Mouse (Mus musculus): ENCODE measurements around the gene Mtss1l.

Gene Mtss1l

DNA sequence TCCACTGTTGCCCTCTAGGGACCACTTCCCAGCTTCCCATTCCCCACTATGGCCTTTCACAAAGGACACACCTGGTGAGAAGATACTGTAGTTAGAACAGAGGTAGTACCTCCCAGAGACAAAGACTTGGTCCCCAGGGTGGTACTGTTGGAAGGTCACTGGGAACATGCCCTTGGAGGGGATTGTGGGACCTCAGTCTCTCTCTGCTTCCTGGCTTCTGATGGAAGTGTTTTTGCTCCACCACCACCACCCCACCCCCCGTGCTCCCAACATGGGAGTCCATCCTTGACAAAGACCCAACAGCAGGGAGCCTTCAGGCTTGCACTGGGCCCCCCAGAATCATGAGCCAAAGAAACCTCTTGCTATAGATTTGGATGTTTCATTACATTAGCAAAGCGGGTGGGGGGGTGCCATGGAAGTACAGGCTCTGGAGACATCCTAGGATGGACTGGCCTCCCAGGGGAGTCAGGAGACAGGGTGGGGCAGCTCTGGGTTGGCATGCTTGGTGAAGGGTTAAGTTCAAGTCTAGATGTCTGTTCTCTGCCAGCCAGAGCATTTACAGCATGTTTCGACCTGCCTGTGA lies 14.9 kb upstream of the Mtss1l start:
- DNase-seq (ENCODE audit: low spot score in 2 of 2) = no peak

DNA sequence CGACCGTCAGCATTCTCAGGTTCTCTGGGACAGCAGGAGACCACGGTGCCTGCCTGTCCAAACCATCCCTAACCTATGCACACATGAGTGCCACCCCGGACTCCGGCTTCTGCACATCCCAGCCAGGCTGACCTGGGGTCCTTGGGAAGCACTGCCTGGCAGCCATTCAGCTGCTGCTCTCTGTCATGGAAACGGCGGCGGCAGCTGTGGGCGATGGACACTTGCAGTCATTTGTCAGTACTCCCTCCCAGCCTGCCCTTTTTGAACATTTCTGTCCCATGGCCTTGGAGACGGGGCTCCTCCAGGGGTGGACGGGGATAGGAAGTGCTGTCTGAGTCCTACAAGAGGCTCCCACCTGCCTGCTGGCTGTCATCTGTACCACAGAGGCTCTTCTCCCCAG lies 12.8 kb upstream of the Mtss1l start:
- DNase-seq (ENCODE audit: low spot score in 2 of 2) = no peak

DNA sequence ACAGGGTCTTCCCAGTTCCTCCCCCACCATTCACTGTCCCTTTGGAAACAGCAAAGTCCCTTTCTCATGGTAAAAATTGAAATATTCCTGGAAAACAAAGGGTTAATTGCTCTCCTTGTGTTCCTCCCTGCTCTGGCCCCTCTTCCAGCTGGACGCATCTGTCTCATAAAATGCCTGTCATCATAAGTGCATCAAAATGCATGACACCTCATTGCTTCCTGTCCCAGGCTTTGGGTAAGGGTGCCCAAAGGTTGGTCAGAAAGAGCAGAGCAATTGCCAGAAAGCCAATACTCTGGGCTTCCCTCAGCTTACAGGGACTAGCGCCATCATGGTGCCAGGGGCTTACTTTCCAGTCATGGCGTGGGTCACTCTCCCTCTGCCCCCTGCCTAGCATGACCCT lies 10.7 kb upstream of the Mtss1l start:
- DNase-seq (ENCODE audit: low spot score in 2 of 2) = no peak

DNA sequence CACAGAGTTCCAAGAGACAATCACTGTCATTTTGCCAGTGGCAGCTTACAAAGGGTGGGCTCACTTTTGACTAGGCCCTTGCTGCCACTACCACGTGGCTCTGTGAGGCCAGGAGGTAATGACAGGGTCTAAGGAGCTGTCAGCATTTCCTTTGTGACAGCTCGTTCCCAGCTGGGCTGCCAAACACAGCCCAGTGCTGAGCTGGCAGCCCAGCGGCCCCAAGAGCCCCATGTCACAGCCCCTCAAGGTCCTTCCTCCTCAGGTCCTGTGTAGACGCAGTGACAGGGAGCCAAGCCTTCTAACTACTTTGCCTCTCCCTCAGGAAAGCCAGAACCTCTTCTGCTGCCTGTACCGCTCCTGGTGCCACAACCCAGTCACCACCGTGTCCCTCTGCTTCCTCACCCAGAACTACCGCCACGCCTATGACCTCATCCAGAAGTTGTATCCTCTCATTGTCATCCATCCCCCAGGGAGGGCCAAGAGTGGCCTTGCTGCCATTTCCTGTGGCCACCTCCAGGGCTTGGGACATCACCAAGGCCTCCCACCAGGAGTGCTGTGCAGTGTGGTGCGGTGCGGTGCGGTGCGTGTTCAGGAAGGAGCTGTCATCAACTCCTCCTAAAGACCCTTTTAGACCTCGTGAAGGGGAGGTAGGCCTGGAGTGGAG lies 9.9 kb upstream of the Mtss1l start:
- DNase-seq (ENCODE audit: low spot score in 2 of 2) = no peak

DNA sequence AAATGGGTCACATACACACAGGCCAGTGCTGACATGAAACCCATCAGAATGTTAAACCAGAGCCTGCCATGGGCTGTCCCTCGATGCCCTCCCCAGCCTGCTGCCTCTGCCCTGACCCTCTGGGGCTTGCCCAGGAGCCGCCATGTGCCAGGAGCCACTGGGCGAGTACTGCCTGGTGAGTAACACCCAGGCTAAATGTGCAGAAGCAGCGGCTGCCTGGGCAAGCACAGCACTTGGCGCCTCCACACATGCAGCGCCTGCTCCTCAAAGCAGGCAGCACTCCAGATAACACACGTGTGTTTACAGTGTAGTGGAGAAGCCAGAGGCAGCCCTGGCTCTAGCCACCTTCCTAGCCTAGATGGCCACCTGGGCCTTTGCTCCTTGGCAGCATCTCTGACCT lies 8.2 kb upstream of the Mtss1l start:
- peak in 1 of 2 experiments; percentile 8 for DNase-seq (ENCODE audit: low spot score in 2 of 2)

DNA sequence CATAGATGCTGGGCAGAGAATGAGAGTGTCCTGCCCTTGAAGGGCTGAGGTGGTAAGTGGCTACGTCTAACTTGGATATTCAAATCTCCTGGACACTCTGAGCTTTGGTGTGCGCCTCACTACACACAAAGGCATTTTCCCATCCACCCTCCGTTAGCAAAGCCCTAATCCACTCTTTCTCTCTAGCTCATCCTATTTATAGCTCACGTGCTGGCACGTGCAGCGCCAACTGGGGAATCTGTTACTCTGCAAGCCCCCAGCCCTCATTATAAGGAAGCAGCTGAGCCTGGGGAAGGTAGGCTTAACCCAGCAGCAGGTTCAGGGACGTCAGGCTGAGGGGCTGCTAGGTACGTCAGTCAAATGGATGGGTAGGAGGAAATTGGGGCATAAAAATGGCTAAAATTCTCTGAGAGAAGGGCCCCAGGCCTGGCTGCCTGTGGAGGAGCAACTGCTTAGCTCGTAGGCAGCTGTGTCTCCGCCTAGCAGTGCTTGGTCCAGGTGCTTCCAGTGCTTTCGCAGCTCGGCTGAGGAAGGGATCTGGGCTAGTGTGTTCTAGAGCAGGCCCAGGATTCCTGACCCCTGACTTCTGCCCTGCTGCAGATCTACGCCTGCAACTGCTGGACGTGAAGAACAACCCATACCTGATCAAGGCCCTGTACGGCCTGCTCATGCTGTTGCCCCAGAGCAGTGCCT lies 6.3 kb upstream of the Mtss1l start:
- no peak for DNase-seq (ENCODE audit: low spot score in 2 of 2)

DNA sequence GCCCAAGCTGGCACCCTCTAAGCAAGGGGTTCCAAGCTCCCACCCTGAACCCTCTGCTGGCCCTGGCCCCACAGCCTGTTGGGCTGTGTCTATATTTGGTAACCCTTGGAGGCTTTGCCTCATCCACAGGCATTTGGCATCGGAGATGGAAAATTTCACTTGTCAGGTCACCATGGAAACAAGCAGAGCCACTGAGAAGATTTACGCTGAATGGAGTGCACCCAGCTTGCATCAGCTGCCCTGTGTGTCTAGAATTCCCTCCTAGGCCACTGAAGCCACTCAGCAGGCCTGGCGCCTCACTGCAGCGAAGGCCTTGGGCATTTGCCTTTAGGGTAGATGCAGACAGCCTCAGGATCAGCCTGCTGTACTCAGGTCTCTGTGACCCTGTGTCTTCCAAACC lies 5.2 kb upstream of the Mtss1l start:
- DNase-seq (ENCODE audit: low spot score in 2 of 2) = peak in 1 of 2 experiments; percentile 53

DNA sequence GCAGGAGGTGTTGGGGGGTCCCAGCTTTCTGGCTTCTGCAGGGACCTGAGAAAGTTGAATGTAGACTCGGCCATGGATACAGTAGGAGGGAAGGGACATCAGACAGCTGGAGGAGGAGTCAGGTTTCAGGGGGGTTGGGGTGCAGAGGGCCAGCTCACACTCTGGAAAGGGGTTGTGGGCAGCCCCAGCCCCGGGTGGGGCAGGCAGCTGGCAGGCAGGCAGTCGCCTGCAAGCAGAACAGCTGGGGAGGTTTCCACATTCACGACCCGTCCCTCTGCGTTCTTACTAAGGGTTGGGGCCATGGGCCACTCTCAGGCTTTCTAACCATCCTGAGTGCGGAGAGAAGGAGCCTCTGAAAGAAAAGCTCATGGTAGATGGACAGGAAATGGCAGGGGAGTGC lies 4.1 kb upstream of the Mtss1l start:
- no peak for DNase-seq (ENCODE audit: low spot score in 2 of 2)

DNA sequence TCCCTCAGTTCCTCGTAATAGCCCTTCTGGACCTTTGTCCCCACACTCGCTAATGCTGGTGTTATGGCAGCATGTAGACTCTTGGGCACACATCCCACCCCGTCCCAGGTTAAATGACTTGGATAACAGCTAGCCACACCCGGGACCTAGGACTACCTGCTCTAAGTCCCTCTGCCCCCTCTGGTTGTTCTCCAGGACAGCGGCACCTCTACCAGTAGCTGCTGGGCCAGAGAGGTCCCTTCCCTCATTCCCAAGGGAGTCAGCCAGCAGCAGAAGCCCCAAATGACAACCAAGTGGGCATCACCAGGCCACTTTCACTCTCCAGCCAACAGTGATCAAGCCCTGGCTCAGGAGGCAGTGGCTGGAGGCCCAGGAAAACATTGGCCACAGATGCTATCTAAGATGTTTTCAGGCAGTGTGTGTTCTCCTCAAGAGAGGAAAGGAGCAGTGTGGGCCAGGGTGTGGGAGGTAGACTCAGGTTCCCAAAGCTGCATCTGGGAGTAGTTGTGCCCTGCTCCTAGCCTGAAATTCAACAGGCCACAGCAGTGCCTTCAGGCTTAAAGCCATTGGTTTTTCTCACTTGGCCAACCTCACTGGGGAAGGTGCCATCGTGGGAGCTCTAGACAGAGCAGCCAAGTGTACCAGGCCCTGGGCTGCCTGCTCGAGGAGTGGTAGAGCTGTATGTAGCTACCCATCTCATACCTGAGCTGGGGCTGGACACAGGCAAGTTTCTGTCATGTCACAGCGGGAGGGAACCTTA lies 2.9 kb upstream of the Mtss1l start:
- DNase-seq (ENCODE audit: low spot score in 2 of 2) = no peak

DNA sequence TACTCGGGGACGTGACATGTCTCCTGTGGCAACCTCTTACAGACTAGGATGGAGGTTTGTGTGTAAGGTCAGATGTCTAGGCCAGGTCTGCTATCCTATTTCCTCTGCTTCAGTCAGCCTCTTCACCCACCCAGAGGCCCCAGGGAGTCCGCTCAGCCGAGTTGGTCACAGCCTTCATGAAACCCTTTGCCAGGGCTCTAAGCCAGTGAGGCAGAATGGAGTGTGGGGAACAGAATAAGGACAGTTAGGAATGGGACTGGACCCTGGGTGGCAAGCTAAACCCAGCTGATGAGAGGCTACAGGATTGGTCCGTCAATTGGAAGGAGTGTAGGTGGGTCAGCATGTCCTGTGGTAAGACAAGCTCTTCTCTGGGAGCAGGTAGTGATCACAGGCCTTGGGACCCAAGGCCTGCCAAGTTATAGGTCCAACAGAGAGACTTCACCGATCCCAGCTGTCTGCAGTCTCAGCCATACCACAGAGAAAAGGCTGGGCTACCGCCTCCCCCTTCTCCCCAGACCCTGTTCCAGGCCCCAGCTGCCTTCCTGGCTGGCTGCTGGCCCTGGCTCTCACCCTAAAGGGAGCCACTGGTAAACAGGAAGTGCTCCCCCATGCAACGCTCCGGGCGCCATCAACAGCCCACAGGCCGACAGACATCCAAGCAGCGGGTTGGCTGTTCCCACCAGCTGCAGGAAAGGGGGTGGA lies 2.2 kb upstream of the Mtss1l start:
- no peak for DNase-seq (ENCODE audit: low spot score in 2 of 2)

DNA sequence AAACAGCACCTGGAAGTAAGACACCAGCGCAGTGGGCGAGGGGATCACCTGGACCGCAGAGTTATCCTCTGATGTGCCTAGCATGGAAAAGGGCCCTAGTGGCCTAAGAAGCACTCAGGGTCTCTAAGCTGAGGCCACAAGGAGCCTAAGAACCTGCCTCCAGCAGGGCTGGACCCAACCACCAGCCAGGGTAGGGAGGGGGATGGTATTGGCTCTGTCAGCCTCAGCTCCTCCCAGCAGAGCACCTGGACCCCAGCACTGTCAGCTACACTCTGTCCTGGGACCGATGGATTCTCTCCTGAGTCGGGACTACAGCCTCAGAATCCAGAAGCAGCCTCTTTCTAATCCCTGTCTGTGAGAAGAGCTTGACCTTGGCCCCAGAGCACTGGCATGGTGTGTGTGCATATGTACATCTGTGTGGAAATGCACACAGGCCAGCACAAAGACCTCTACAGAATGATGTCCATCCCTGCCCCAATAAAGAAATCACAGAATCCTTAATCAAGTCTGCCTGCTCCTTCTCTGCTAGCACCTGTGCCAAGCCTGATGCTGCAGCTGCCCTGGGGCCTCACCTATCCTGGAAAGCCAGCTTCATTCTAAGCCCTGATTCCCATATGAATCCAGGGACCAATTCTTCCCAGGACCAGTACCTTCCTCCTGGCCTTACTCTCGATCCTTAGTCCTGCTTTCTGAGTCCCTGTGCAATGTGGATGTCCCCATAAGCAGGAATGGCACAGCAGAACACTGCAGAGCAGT lies 1.2 kb upstream of the Mtss1l start:
- no peak for DNase-seq (ENCODE audit: low spot score in 2 of 2)

DNA sequence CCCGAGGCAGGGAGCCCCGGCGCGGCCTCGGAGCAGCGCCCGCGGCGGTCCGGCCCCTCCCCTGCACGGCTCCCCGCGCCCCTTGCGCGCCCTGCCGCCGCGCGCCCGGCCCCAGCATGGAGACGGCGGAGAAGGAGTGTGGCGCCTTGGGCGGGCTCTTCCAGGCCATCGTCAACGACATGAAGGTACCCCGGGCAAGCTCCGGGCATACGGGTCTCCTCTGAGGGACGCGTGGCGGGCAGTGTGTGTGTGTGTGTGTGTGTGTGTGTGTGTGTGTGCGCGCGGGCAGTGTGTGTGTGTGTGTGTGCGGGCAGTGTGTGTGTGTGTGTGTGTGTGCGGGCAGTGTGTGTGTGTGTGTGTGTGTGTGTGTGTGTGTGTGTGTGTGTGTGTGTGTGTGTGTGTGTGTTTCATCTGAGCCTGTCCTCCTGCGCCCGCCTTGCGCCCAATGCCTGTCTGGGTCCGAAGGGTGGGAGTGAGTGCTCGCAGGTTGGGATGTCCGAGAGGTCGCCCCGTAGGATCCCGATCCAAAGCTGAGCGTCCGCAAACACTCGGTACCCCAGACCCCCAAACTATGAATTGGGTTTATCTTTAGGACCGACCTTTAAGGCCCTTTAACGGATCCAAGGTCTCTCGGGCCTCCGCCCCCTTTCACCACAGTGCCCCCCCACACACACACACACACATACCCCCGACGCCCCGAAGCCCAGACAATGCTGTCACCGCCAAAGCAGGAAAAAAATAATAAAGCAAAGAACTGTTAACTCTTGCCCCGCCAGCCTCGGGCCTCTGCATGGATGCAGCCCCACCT lies 534 bp downstream of the Mtss1l start:
- no peak for DNase-seq (ENCODE audit: low spot score in 2 of 2)

DNA sequence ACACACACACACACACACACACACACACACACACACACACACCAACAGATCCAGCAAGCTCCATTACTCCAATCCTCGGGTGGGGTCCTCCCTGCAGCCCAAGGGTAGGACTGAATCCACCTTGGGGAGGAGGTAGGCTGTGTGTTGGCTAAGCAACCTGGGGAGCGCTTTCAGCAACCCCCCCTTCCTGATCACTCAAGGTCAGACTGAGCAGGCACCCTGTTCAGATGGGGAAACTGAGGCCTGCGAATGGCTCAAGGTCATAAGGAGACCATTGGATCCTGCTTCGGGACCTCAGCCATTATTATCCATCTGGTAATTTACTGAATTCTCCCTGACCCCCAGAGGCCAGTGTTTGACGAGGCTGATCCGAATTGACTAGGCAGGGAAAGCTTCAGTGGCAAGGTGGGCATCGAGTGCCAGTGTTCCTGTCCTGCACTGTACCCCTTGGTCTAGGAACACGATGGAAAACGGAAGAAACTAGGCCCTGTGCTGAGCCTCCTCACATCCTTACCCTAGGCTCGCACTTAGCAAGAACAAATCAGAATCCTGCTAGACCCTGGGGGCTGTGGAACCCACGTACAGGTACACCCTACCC lies 1.2 kb downstream of the Mtss1l start:
- no peak for DNase-seq (ENCODE audit: low spot score in 2 of 2)

DNA sequence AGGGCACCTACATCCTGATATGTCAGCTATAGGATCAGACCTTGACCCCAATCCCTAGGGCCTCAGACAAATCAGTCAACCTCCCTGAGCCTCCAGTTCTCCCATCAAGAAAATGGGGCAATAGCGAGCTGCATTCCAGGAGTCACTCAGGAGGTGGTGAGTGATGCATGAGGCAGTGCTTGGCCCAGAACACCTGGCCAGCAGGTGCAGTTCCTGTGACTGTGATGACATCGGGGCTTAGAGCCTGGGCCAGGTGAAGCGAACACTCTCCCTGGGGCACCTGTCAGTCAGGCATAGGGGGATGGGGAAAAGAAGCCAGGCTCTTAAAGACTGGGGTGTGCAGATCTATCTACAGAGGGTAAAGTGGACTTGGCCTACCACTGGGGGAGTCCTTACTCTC lies 3.2 kb downstream of the Mtss1l start:
- no peak for DNase-seq (ENCODE audit: low spot score in 2 of 2)

DNA sequence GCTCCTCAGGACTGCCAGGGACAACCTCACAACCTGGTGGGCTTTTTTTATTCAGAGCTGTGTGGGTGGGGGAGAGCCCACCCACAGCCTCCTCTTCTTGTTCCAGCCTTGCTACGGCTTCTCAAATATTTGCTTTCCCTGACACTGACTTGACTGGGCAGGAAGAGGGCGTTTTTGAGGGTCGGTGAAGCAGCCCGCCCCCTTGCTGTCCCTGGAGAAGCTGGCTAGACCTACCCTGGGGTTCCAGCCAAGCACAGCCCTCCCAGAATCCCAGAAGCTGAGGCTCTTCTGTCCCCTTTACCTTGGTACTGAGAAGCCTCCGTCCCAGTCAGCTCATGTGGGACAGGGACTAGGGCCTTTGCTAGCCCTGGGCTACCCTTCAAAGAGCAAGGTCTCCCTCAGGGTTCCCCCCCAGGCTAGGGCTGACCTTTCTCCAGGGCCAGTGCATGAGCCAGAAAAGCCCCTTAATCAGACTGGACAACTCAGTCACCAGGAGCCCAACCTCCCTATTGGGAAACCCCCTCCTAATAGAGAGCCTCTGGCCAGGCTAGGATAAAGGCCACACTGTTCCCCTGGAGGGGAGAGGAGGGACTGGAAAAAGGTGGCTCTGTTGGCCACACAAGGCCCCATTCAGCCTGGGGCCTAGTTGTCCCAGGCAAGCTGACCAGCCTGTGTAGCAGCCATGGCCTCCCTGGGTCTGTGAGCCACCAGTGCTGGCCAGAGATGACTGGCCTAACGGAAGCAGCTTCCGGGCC lies 4.0 kb downstream of the Mtss1l start:
- no peak for DNase-seq (ENCODE audit: low spot score in 2 of 2)

DNA sequence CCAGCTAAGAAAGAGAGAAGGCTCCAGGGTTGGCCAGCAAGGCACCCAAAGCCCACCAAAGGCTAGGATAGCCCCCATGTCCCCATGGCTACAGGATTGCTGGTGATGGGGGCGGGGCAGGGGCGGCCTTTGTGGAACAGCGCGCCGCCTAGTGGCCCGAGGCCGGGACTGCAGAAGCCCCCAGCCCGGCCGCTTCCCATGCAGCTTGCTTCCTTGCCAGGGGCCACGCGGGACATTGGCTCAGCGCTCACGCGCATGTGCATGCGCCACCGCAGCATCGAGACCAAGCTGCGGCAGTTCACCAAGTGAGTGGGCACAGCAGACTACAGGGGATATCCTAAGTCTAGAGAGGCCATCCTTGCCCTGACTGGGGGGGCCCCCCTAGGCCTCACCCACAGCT lies 5.6 kb downstream of the Mtss1l start:
- peak; percentile 55 to 56 for DNase-seq (ENCODE audit: low spot score in 2 of 2)

DNA sequence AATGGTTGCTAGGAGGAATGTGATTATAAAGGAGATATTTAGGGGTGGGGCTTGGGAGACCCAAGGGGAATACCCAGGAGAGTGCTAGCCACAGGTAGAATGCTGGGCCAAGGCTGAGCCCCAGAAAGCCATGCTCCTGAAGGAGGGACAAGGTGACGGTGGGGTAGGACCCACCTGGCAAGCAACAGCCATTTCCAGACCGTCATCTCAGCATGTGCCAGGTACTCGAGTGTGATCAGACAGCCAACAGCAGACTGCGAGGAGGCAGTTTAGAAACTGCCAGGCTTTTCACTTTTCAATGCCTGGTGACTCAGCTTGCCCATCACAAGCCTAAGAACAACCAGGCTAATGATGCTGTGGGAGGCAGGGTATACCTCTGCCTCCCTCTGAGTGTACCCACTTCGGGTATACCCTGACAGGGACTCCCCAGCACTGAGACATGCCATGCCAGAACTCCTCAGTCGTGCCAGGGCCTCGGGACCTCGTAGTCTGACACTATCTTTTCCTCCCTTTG lies 10.1 kb downstream of the Mtss1l start:
- DNase-seq (ENCODE audit: low spot score in 2 of 2) = no peak

DNA sequence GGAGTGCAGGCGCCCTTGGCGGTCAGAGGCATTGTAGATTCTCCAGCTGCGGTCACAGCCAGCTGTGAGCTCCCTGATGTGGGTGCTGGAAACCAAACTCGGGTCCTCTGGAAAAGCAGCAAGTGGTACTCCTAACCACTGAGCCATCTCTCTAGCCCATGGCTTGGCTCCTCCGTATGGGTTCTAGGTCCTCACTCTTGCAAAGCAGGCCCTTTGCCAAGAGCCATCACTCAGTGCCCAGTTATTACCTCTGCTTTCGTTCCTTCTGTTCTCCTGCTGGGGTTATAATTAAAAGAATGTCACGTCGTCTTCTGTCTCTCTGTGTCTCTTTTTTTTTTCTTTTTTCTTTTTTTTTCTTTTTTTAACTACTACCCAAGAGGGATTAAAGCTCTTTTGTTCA lies 11.8 kb downstream of the Mtss1l start:
- no peak for DNase-seq (ENCODE audit: low spot score in 2 of 2)

DNA sequence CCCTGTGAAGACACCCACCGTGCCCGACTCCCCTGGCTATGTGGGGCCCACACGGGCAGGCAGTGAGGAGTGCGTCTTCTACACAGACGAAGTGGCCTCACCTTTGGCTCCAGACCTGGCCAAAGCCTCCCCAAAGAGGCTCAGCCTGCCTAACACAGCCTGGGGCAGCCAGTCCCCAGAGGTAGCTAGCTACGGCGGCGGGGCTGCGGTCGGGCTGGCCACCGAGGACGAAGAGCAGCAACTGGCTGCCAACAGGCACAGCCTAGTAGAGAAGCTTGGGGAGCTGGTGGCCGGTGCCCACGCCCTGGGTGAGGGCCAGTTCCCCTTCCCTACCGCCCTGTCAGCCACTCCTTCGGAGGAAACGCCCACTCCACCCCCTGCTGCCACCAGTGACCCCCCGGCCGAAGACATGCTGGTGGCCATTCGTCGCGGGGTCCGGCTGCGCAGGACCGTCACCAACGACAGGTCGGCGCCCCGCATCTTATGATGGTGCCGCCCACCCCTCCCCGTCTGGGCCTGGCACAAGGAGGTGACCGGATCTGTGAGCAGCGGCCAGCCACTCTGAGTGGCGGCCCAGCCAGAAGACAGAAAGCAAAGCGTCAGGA lies 17.4 kb downstream of the Mtss1l start:
- DNase-seq (ENCODE audit: low spot score in 2 of 2) = no peak

Data from frontal cortex, postnatal 25 days (tissue).